Comparison of ENCODE assay signal across 8 mouse cellular contexts in genomic region chr2:30718329-30718675, GRCm38 (mm10).
A peak's percentile ranks its signal among the peaks of the same experiment; 100 is the strongest.
DNase-seq lines count a peak whose midpoint lies in the region; ATAC-seq and TF ChIP-seq lines count a peak whose summit lies in the region.

No protein-coding gene starts in this region.

- no peak for TF ChIP-seq EP300 in MEL (IDR thresholded peaks at IDR 0.05; ENCODE audit: low read depth in 1 of 2, low read length in 2 of 2)
- no peak for TF ChIP-seq EP300 in liver, postnatal 0 days (IDR thresholded peaks at IDR 0.05; ENCODE audit: low read depth)

- peaks cover 3 to 24% of the 10 kb centered on the region in 2 experiments; a peak in 3 of 4 replicates for H3K4me1 ChIP-seq in MEL (ENCODE audit: control insufficient read depth in 1 of 2, insufficient read depth in 2 of 2, low read length in 2 of 2)
- peaks cover 73% of the 10 kb centered on the region for H3K4me1 ChIP-seq in forebrain, embryonic 16.5 days (replicated peaks; ENCODE audit: control insufficient read depth, insufficient read depth, low read length)
- peaks cover 29% of the 10 kb centered on the region for H3K4me1 ChIP-seq in liver, postnatal 0 days (ENCODE audit: insufficient read depth)
- peaks cover 76% of the 10 kb centered on the region for H3K4me1 ChIP-seq in neural tube, embryonic 13.5 days (replicated peaks)

- no peak; the same call in 1 of the 2 replicates for TF ChIP-seq RAD21 in MEL (IDR thresholded peaks at IDR 0.05; ENCODE audit: low read depth, low read length)

- peak; percentile 93 for DNase-seq in MEL (ENCODE audit: low read depth, low spot score)
- DNase-seq in cerebellum, adult 11 months: peak; percentile 95
- DNase-seq in heart, postnatal 25 days (ENCODE audit: low spot score): peak; percentile 85
- DNase-seq in layer of hippocampus, adult 18-20 months (ENCODE audit: low spot score in 2 of 2): peak; percentile 90 to 94
- DNase-seq in liver, postnatal 0 days: peak; percentile 81
- peak; percentile 65 to 68 for DNase-seq in thymus, postnatal 10 days (ENCODE audit: low spot score in 2 of 2)

- peak overlapping the region; percentile 81 for H3K4me2 ChIP-seq in forebrain, embryonic 16.5 days (ENCODE audit: low read length)
- peak overlapping the region; percentile 74 for H3K4me2 ChIP-seq in liver, postnatal 0 days (ENCODE audit: low read depth, low read length)
- peak overlapping the region; percentile 62 for H3K4me2 ChIP-seq in neural tube, embryonic 13.5 days

- ATAC-seq in forebrain, embryonic 16.5 days: peak; percentile 49
- ATAC-seq in liver, postnatal 0 days: peak; percentile 73
- ATAC-seq in neural tube, embryonic 13.5 days (ENCODE audit: low read depth): peak; percentile 75

- peak in 1 of 2 experiments; percentile 32; a peak in 2 of 4 replicates for TF ChIP-seq POLR2A in MEL (IDR thresholded peaks at IDR 0.05; ENCODE audit: control insufficient read depth in 1 of 2, insufficient read depth in 1 of 2, low read depth in 1 of 2, low read length in 2 of 2, poor library complexity in 1 of 2)

- H3K9ac ChIP-seq in MEL (ENCODE audit: control insufficient read depth, low read depth, low read length, poor library complexity, severe bottlenecking): peak overlapping the region; percentile 78
- peak overlapping the region; percentile 60 for H3K9ac ChIP-seq in forebrain, embryonic 16.5 days (replicated peaks; ENCODE audit: low read depth, low read length)
- peak overlapping the region; percentile 50 for H3K9ac ChIP-seq in liver, postnatal 0 days (replicated peaks)
- peak overlapping the region; percentile 74 for H3K9ac ChIP-seq in neural tube, embryonic 13.5 days

- H3K36me3 ChIP-seq in MEL (ENCODE audit: control insufficient read depth in 1 of 2, insufficient read depth in 2 of 2, low read length in 2 of 2): peaks cover 0 to 2% of the 10 kb centered on the region in 2 experiments; a peak in 2 of 4 replicates
- H3K36me3 ChIP-seq in forebrain, embryonic 16.5 days (ENCODE audit: control insufficient read depth, insufficient read depth): no peaks in the 10 kb centered on the region
- H3K36me3 ChIP-seq in liver, postnatal 0 days (replicated peaks; ENCODE audit: insufficient read depth, low read length): no peaks in the 10 kb centered on the region
- H3K36me3 ChIP-seq in neural tube, embryonic 13.5 days: no peaks in the 10 kb centered on the region

- peak overlapping the region; percentile 61 to 69 for H3K4me3 ChIP-seq in MEL (ENCODE audit: control insufficient read depth in 1 of 2, insufficient read depth in 1 of 2, low read depth in 2 of 2, low read length in 2 of 2)
- peak overlapping the region; percentile 33 for H3K4me3 ChIP-seq in forebrain, embryonic 16.5 days (replicated peaks; ENCODE audit: low read length)
- peak overlapping the region; percentile 25 for H3K4me3 ChIP-seq in liver, postnatal 0 days (ENCODE audit: low read depth, low read length)
- H3K4me3 ChIP-seq in neural tube, embryonic 13.5 days: peak overlapping the region; percentile 22

- no peaks in the 10 kb centered on the region for H3K79me2 ChIP-seq in MEL (ENCODE audit: control insufficient read depth, insufficient read depth, low read length, poor library complexity)

- WGBS in forebrain, embryonic 16.5 days: under 1% methylated on average over 12 of the region's 12 CpGs
- 1% methylated on average over 12 of the region's 12 CpGs for WGBS in liver, postnatal 0 days (ENCODE audit: insufficient replicate concordance)
- 0% methylated on average over 12 of the region's 12 CpGs for WGBS in neural tube, embryonic 13.5 days

- peak overlapping the region; percentile 48; the same call in 1 of the 2 replicates for H3K27ac ChIP-seq in MEL (ENCODE audit: control insufficient read depth, low read depth, low read length)
- peak overlapping the region; percentile 100 for H3K27ac ChIP-seq in forebrain, embryonic 16.5 days (ENCODE audit: low read length)
- H3K27ac ChIP-seq in liver, postnatal 0 days (ENCODE audit: low read depth): peak overlapping the region; percentile 85
- peak overlapping the region; percentile 100 for H3K27ac ChIP-seq in neural tube, embryonic 13.5 days (replicated peaks)

- intact Hi-C loops in heart, postnatal 25 days (cut with DNase I): loop anchor here (5.0 kb wide), 1 partner anchor 121 kb away; the partner anchor contains the start of gene Cstad

- TF ChIP-seq CTCF in MEL (IDR thresholded peaks at IDR 0.05 in 2 of 3, conservative IDR thresholded peaks at IDR 0.05 in 1 of 3; ENCODE audit: control insufficient read depth in 1 of 3, insufficient read depth in 1 of 3, low read depth in 2 of 3, low read length in 3 of 3, poor library complexity in 1 of 3, severe bottlenecking in 1 of 3): no peak
- no peak for TF ChIP-seq CTCF in liver, postnatal 0 days (IDR thresholded peaks at IDR 0.05; ENCODE audit: low read depth)

- no peaks in the 10 kb centered on the region for H3K27me3 ChIP-seq in MEL (ENCODE audit: control insufficient read depth in 1 of 2, insufficient read depth in 2 of 2, low read length in 2 of 2)
- no peaks in the 10 kb centered on the region for H3K27me3 ChIP-seq in forebrain, embryonic 16.5 days (replicated peaks; ENCODE audit: control insufficient read depth, insufficient read depth, low read length)
- H3K27me3 ChIP-seq in liver, postnatal 0 days (ENCODE audit: insufficient read depth, low read length): peaks cover 20% of the 10 kb centered on the region
- no peaks in the 10 kb centered on the region for H3K27me3 ChIP-seq in neural tube, embryonic 13.5 days

- H3K9me3 ChIP-seq in MEL (replicated peaks; ENCODE audit: insufficient read depth, low read length): no peaks in the 10 kb centered on the region
- H3K9me3 ChIP-seq in forebrain, embryonic 16.5 days (ENCODE audit: control insufficient read depth, low read length): no peaks in the 10 kb centered on the region
- H3K9me3 ChIP-seq in liver, postnatal 0 days (ENCODE audit: low read length): no peaks in the 10 kb centered on the region
- H3K9me3 ChIP-seq in neural tube, embryonic 13.5 days: no peaks in the 10 kb centered on the region

TF ChIP-seq in MEL, 35 proteins besides CTCF, POLR2A, EP300 and RAD21 (continues in another document):
- TF ChIP-seq UBTF (IDR thresholded peaks at IDR 0.05; ENCODE audit: borderline replicate concordance, insufficient read depth, low read depth, low read length) (no peak), TCF12 (IDR thresholded peaks at IDR 0.05; ENCODE audit: low read depth, low read length) (no peak), SMC3 (IDR thresholded peaks at IDR 0.05; ENCODE audit: low read depth, low read length) (no peak), MEF2A (IDR thresholded peaks at IDR 0.05; ENCODE audit: extremely low read depth, insufficient replicate concordance, low read depth, low read length, poor library complexity, severe bottlenecking) (no peak), CHD1 (IDR thresholded peaks at IDR 0.05; ENCODE audit: low read depth, low read length) (no peak), TAL1 (IDR thresholded peaks at IDR 0.05; ENCODE audit: low read length) (no peak), GABPA (IDR thresholded peaks at IDR 0.05; ENCODE audit: low read depth, low read length) (no peak), JUND (IDR thresholded peaks at IDR 0.05; ENCODE audit: low read depth, low read length) (no peak), ELF1 (IDR thresholded peaks at IDR 0.05; ENCODE audit: low read depth, low read length) (0 out of 2 replicates have a peak, but pooled peaks have one; percentile 4), MAX (IDR thresholded peaks at IDR 0.05; ENCODE audit: low read length) (peak; percentile 6; the same call in 1 of the 2 replicates), MAZ (IDR thresholded peaks at IDR 0.05; ENCODE audit: low read depth, low read length) (peak; percentile 74; the same call in 1 of the 2 replicates), USF1 (IDR thresholded peaks at IDR 0.05; ENCODE audit: low read depth, low read length) (no peak; the same call in 1 of the 2 replicates), ZKSCAN1 (IDR thresholded peaks at IDR 0.05; ENCODE audit: low read depth, low read length) (no peak; the same call in 1 of the 2 replicates), BHLHE40 (IDR thresholded peaks at IDR 0.05; ENCODE audit: borderline replicate concordance, low read depth, low read length) (no peak), SIN3A (IDR thresholded peaks at IDR 0.05; ENCODE audit: low read length) (peak; percentile 81), MYC (IDR thresholded peaks at IDR 0.05; ENCODE audit: low read depth, low read length) (no peak), POLR2AphosphoS5 (IDR thresholded peaks at IDR 0.05; ENCODE audit: borderline replicate concordance, low read depth, low read length) (no peak), NELFE (IDR thresholded peaks at IDR 0.05; ENCODE audit: low read depth, low read length) (peak; percentile 35; the same call in 1 of the 2 replicates), USF2 (IDR thresholded peaks at IDR 0.05; ENCODE audit: borderline replicate concordance in 1 of 2, insufficient read depth in 1 of 2, low read depth in 1 of 2, low read length in 2 of 2) (no peak), KAT2A (conservative IDR thresholded peaks at IDR 0.05; ENCODE audit: low read depth, low read length) (no peak; the same call in 1 of the 2 replicates), POLR2AphosphoS2 (IDR thresholded peaks at IDR 0.05; ENCODE audit: low read length) (no peak), TBP (IDR thresholded peaks at IDR 0.05; ENCODE audit: low read depth, low read length) (no peak), MYB (IDR thresholded peaks at IDR 0.05; ENCODE audit: low read depth, low read length) (no peak), ETS1 (IDR thresholded peaks at IDR 0.05; ENCODE audit: low read depth, low read length) (peak; percentile 43; the same call in 1 of the 2 replicates), ZMIZ1 (IDR thresholded peaks at IDR 0.05; ENCODE audit: low read depth, low read length) (peak; percentile 42; the same call in 1 of the 2 replicates), HCFC1 (IDR thresholded peaks at IDR 0.05; ENCODE audit: low read depth, low read length) (no peak; the same call in 1 of the 2 replicates), MXI1 (IDR thresholded peaks at IDR 0.05; ENCODE audit: low read depth, low read length) (peak; percentile 32), E2F4 (IDR thresholded peaks at IDR 0.05; ENCODE audit: borderline replicate concordance, low read depth, low read length) (no peak), GATA1 (IDR thresholded peaks at IDR 0.05; ENCODE audit: low read depth, low read length) (no peak), RCOR1 (IDR thresholded peaks at IDR 0.05; ENCODE audit: low read depth, low read length) (peak; percentile 12; the same call in 1 of the 2 replicates), ZC3H11A (IDR thresholded peaks at IDR 0.05; ENCODE audit: low read depth, low read length) (no peak), MAFK (IDR thresholded peaks at IDR 0.05; ENCODE audit: borderline replicate concordance, low read depth, low read length) (no peak), CHD2 (IDR thresholded peaks at IDR 0.05; ENCODE audit: low read length) (no peak), NRF1 (IDR thresholded peaks at IDR 0.05; ENCODE audit: insufficient read depth, low read depth, low read length, poor library complexity, severe bottlenecking) (0 out of 2 replicates have a peak, but pooled peaks have one; percentile 14)

Comparison
In these comparisons a context has a peak if more than half of its experiments do, and no peak if none do; other contexts are left out.
1. Peak in every context shown above with its lines: DNase-seq, ATAC-seq, H3K4me3 ChIP-seq and H3K27ac ChIP-seq.
2. H3K27ac ChIP-seq: peak in every context shown above with its lines; median percentile 100 in forebrain, embryonic 16.5 days; 100 in neural tube, embryonic 13.5 days; 85 in liver, postnatal 0 days; 48 in MEL.